Mouse (Mus musculus) adrenal gland, adult 18-20 months (tissue): ENCODE measurements around the gene Hoxb9. TPM values are rescaled to one million over a fixed set of nuclear protein-coding genes. Genes with fewer than 3 reads are reported as not detected.

Source experiments
- DNase-seq, 2 experiments: peaks; one replicate each; pipeline ENCODE4 v3.0.0; 2021 to 2022; ENCODE audit warnings: low spot score in 2 of 2
- total RNA-seq, 2 experiments: library from RNA; stranded (reverse); gene quantifications; 1 replicate in 1 of 2; 2 replicates in 1 of 2; pipeline ENCODE4 v1.2.3; 2021

Gene Hoxb9
- total RNA-seq, 2 experiments from 2014 or later: 294 to 445 TPM

DNA sequence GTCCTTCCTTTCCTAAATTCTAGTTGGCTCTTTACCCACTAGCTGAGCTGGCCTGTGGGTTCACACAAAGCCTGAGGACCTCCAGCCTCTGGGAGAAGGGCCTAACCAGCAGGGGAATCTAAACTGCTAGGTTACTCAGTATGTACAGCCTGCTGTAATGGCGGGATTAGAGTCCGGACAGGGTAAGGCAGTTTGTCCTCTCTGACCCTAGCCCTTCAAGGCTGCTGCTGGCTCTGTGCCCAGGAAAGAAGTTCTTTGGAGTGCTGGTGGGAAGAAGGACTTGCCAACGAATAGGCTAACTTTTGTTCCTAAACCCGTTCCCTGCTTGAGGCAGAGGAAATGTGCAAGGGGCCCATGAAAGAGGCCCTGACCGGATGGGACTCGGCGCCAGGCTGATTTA, 5.3 kb upstream of the Hoxb9 start:
- peak in 1 of 2 experiments; percentile 63 for DNase-seq

DNA sequence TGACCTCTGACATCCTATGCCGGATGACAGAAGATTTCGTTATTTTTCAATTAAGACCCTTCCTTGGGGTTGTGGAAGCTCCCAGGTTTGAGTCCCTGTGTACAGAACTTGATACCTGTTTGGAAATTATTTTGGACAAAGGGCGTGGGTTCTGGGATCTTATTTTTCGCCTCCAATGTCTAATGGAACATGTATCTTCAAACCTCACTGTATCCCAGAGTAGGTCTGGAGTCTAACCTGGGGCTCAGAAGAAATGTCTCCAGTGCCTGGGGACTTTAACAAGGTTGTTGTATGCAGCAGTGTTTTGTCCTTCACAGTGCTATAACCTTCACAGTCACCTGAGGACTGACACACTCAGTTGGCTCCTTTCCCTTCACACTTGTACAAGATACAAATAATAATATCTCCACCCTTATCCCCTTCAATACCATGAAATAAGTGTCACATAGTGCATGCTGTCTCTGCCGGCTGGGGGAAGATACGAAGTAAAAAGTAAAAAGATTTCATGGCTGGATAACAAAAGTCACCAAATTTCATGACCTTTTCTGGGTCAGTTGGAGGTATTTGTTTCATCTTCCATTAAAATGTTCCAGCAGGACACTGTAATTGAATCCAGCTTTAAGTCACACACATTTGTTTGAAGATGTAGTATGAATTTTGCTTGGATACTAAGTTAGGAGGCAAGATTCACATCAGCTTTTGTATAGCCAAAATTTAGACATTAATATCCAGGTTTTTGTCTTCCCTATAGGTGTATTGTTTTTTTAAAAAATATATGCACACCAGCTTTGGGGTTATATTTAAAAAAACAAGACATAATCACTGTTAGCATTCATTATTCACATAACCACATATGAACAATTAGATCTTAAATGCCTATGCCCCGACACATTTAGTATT, 4.0 kb upstream of the Hoxb9 start:
- no peak for DNase-seq

- peak; percentile 9 to 20 for DNase-seq
Measured at GRCm38 (mm10) chr11:96268031-96268745, 3.1 kb upstream of the Hoxb9 start.

- peak; percentile 72 to 81 for DNase-seq
Measured at GRCm38 (mm10) chr11:96269869-96270268, 1.4 kb upstream of the Hoxb9 start.

GRCm38 (mm10) chr11:96271541-96272011, 319 bp downstream of the Hoxb9 start:
- DNase-seq: peak; percentile 63 to 76

- peak in 1 of 2 experiments; percentile 54 for DNase-seq
Measured at GRCm38 (mm10) chr11:96272024-96272921, 1.0 kb downstream of the Hoxb9 start.

DNA sequence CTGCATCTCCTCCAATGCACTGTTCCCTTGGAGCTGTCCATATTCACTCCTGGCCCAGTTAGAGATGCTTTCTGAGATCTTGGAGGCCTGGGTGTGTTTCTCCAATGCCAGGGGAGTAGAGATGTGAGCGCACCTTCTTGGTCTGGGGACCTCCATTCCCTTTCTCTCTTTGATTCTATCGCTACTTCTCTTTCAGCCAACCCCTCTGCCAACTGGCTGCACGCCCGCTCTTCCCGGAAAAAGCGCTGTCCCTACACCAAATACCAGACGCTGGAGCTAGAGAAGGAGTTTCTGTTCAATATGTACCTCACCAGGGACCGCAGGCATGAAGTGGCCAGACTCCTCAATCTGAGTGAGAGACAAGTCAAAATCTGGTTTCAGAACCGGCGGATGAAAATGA, 3.2 kb downstream of the Hoxb9 start:
- no peak for DNase-seq

DNA sequence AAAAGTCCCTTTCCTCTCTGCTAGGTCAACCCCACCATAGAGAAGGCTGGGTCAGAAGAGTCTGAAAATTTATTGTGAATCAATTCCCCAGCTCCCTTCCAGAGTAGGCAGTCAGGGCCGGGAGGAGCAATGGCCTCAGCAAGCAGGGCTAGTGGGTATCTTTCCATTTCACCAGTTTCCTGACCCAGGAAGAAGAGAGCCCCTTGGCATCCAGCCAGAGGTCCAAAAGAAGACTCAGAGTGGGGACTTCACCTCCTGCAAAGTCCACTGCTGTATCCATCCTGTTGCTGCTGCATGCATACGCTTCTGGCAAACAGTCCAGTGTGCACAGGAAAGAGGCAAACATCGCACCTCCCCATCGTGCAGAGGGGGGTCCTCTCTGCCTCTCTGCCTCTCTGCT, 4.6 kb downstream of the Hoxb9 start:
- peak in 1 of 2 experiments; percentile 64 for DNase-seq

GRCm38 (mm10) chr11:96277151-96278044, 6.1 kb downstream of the Hoxb9 start:
- peak in 1 of 2 experiments; percentile 67 for DNase-seq

DNA sequence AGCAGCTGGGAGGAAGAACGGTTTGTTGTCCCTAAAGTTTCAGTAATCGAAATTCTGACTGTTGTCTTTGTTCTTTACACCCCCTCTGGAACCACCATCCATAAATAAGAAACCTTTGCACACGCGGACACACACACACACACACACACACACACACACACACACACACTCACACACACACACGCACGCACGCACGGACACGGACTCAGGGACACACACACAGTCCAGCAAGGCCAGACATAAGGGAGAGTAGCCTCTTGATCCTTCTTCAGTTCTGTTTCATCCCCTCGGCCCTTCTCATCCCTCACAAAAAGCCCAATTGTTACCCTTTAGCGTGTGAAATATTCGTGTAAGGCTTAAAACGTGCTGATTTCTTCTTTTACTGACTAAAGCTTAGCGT, 7.1 kb downstream of the Hoxb9 start:
- DNase-seq: no peak

DNA sequence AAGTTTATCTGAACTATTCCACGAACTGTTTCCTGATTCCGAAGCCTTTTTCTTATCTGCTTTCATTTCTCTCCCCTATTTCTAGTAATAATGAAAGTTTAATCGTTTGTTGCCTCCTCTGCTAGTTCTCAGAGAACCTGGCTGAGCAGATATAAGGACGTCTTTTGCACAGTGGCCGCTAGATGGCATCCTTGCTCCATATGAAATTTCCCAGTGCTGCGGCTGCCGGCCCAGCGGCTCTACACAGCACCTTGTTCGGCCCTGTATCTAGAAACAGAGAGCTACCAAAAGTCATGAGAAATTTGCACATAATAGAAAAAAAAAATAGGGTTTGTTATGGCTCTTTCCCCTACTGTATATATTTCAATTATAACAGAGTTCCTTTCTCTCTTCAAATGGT, 7.5 kb downstream of the Hoxb9 start:
- peak; percentile 90 to 93 for DNase-seq

GRCm38 (mm10) chr11:96279421-96280233, 8.4 kb downstream of the Hoxb9 start:
- peak; percentile 46 to 56 for DNase-seq

DNA sequence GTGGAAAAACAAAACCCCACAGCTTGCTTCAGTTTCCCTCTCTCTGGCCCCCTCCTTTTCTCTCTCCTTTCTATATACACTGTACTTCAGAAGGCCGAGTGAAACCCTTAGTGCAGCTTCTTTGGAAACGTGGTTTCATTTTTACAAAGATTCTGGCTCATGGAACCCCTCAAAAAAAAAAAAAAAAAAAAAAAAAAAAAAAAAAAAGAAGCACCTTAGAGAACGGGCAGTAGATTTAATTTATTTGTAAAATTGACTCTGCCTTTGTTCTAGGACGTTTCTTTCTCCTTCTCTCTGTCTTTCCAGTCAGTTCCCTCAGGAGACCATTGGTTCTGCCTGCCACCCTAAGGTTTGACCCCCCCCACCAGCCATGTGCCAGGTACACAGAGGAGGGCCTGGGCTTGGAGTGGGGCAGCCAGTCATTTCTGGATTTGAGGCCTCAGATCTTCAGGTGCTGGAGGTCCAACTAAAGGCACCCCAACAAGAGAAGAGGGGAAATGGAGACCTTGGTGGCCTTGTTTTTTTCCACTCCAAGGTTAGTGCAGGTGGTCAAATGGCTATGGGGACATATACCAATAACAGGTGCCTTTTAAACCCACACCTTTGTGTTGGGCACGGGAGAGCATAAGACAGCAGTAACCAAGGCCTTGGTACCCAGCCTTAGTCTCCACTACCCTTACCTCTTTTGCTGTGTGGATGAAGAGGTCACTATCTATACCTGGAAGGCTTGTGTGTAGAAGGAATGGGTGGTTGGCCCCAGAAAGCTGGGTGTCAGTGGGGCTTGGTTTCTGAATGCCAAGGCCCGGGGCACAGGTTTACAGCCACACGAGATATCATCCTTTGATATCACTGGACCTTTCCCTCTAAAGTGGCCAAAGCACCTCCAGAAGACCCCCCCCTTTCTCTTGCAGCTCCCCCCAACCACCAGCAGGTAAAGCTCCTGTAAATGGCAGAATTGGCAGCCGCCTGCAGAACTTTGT, 9.4 kb downstream of the Hoxb9 start:
- peak in 1 of 2 experiments; percentile 32 for DNase-seq

DNA sequence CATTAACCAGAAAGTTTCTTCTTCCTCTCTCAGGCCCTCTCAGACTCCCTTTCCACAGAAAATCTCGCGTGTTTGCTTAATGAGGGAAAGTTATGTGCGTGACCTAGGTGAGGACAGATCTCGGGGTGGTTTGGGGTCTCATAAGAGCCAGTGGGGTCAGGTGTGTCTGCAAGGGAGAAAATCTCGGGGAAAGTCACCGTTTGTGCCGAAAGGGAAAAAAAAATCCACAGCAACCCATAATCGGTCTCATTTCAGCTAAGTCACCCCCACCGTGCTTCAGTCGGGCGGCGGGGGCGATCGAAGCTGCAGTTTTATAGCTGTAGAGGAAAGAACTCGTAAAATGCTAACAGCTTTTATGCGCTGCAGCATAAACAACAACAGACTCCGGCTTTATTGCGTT, 10.1 kb downstream of the Hoxb9 start:
- no peak for DNase-seq

GRCm38 (mm10) chr11:96281855-96282570, 10.8 kb downstream of the Hoxb9 start, which contains the start of gene Hoxb8:
Gene Hoxb8, plus strand, starts transcription at chr11:96281905.
- peak in 1 of 2 experiments; percentile 44 for DNase-seq

- peak in 1 of 2 experiments; percentile 42 for DNase-seq
Measured at GRCm38 (mm10) chr11:96282795-96283430, 11.7 kb downstream of the Hoxb9 start.
